Mouse (Mus musculus) inflammation-experienced regulatory T-cells, adult 6 months (primary cell): ENCODE data around the gene Homer1. TPM values are rescaled to one million over a fixed set of nuclear protein-coding genes. Genes with fewer than 3 reads are reported as not detected.

ENCODE experiments used
- ATAC-seq: one replicate; pipeline ENCODE4 v1.8.0; 2017
- polyA plus RNA-seq, 3 experiments: library from polyadenylated mRNA; unstranded; fragments of 100-300 nt; shearing (Covaris generic); gene quantifications; one replicate each; pipeline ENCODE4 v1.2.1; 2017

Homer1 gene
- polyA plus RNA-seq, 3 experiments from 2014 or later: 2.4 to 4.5 (median 4.1) TPM

GRCm38 (mm10) chr13:93401947-93402346 is 102.5 kb downstream of the Homer1 start:
- no peak for ATAC-seq

GRCm38 (mm10) chr13:93406855-93407254 is 107.4 kb downstream of the Homer1 start:
- ATAC-seq: no peak

GRCm38 (mm10) chr13:93410343-93410742 is 110.9 kb downstream of the Homer1 start:
- ATAC-seq: no peak

GRCm38 (mm10) chr13:93415055-93415454 is 115.6 kb downstream of the Homer1 start:
- ATAC-seq: no peak

- ATAC-seq: no peak
Measured at GRCm38 (mm10) chr13:93418292-93418691, 118.9 kb downstream of the Homer1 start.

GRCm38 (mm10) chr13:93419779-93420178 is 120.3 kb downstream of the Homer1 start:
- ATAC-seq: no peak

GRCm38 (mm10) chr13:93423224-93423623 is 123.8 kb downstream of the Homer1 start:
- no peak for ATAC-seq

- ATAC-seq: no peak
Measured at GRCm38 (mm10) chr13:93427920-93428876, 128.8 kb downstream of the Homer1 start.

GRCm38 (mm10) chr13:93429205-93429604 is 129.8 kb downstream of the Homer1 start:
- no peak for ATAC-seq

GRCm38 (mm10) chr13:93440167-93440566 is 140.7 kb downstream of the Homer1 start:
- no peak for ATAC-seq

- no peak for ATAC-seq
Measured at GRCm38 (mm10) chr13:93453275-93453674, 153.8 kb downstream of the Homer1 start.

Other genes with a start within 250 kb of the Homer1 start
- under 1 TPM; 0.18 to 0.74 (median 0.63) TPM for gene Cmya5, start 154.9 kb upstream of the Homer1 start, polyA plus RNA-seq
- 10 to 100 TPM; 17.7 to 19.1 (median 18.4) TPM for gene Tent2, start 107.2 kb upstream of the Homer1 start, polyA plus RNA-seq
- 1 to 10 TPM; 1.0 to 2.5 (median 2.0) TPM for gene Jmy, start 200.2 kb downstream of the Homer1 start, polyA plus RNA-seq